Mouse (Mus musculus) kidney, embryonic 14.5 days (tissue): ENCODE measurements around the gene Rcc2. TPM values are rescaled to one million over a fixed set of nuclear protein-coding genes. Genes with fewer than 3 reads are reported as not detected.

Experiments
- ATAC-seq: fragments of 200-750 bp; cut with Nextera tagmentation; 2 replicates; pipeline ENCODE4 v1.8.0; 2017; ENCODE audit warnings: moderate number of reproducible peaks, mild to moderate bottlenecking, moderate TSS enrichment, moderate library complexity; ENCODE audit not compliant: low FRiP score, low TSS enrichment
- H3K27ac ChIP-seq: fragments of 300-500 bp; sonication (generic); 2 replicates; pipeline ENCODE4 v1.5.1; 2014; ENCODE audit warnings: low read depth, mild to moderate bottlenecking, low read length, moderate library complexity, mixed read lengths
- H3K27me3 ChIP-seq: fragments of 300-500 bp; sonication (generic); 2 replicates; pipeline ENCODE4 v1.6.1; 2014; ENCODE audit warnings: mild to moderate bottlenecking, low read length; ENCODE audit not compliant: control insufficient read depth, insufficient read depth
- H3K36me3 ChIP-seq: fragments of 300-500 bp; sonication (generic); 2 replicates; pipeline ENCODE4 v1.6.1; 2014; ENCODE audit warnings: low read length, mixed read lengths; ENCODE audit not compliant: control insufficient read depth, insufficient read depth
- H3K4me1 ChIP-seq: fragments of 300-500 bp; sonication (generic); 2 replicates; pipeline ENCODE4 v1.6.1; 2014; ENCODE audit warnings: low read length, mixed read lengths; ENCODE audit not compliant: control insufficient read depth, insufficient read depth
- H3K4me2 ChIP-seq: fragments of 300-500 bp; sonication (generic); replicated peaks from 2 replicates; pipeline ENCODE4 v1.6.1; 2014; ENCODE audit warnings: low read depth, mild to moderate bottlenecking, low read length
- H3K4me3 ChIP-seq: fragments of 300-500 bp; sonication (generic); 2 replicates; pipeline ENCODE4 v1.5.1; 2014; ENCODE audit warnings: mild to moderate bottlenecking, low read length
- H3K9ac ChIP-seq: fragments of 300-500 bp; sonication (generic); 2 replicates; pipeline ENCODE4 v1.6.1; 2014; ENCODE audit warnings: low read depth, mild to moderate bottlenecking, low read length, moderate library complexity
- H3K9me3 ChIP-seq: fragments of 300-500 bp; sonication (generic); 2 replicates; pipeline ENCODE4 v1.6.1; 2016; ENCODE audit warnings: low read length; ENCODE audit not compliant: control insufficient read depth
- WGBS: fragments of 180-500 bp; shearing (Covaris S2); extraction: QIAGEN DNeasy Blood & Tissue Kit; methylation state at CpG from one replicate; pipeline ENCODE4 v1.1.7; 2014; 5-methylcytosine and 5-hydroxymethylcytosine counted together
- polyA plus RNA-seq: library from polyadenylated mRNA; unstranded; fragments of >200 nt; fragmentation: Nextera tagmentation; extraction: Ambion mirVana; gene quantifications from 2 replicates; pipeline ENCODE4 v1.2.1, GENCODE M21; 2014

The Rcc2 gene
- polyA plus RNA-seq, 1 experiment from 2014 or later = 35.3 TPM

DNA sequence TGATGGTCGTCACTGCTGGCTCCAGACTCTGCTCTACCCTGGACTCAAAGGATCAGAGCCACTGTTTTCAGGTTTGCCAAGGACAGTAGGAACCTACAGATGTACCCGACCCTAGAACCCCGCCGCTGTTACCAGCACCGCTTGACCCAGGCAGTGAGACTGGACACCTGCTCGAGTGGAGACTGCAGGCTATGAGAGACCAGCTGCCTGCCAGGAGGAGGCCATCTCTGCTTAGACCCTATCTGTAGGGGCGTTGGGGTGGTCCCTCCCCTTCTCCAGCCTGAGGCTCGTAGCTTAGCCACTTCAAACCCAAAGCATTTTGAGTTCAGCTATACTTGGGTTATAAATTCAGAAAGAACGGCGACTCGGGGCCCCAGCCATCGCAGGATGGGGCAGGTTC is 26.6 kb downstream of the Rcc2 start:
- Histone ChIP-seq H3K9ac (no peak overlapping the region), H3K36me3 (peaks cover 22% of the 10 kb centered on the region; the same call in 1 of the 2 replicates), H3K27me3 (no peaks in the 10 kb centered on the region), H3K4me1 (no peaks in the 10 kb centered on the region), H3K4me2 (no peak overlapping the region), H3K27ac (no peak overlapping the region), H3K4me3 (no peak overlapping the region), H3K9me3 (no peaks in the 10 kb centered on the region)
- no peak; the same call in 1 of the 2 replicates for ATAC-seq
- 79% methylated on average over 12 of the region's 12 CpGs for WGBS

DNA sequence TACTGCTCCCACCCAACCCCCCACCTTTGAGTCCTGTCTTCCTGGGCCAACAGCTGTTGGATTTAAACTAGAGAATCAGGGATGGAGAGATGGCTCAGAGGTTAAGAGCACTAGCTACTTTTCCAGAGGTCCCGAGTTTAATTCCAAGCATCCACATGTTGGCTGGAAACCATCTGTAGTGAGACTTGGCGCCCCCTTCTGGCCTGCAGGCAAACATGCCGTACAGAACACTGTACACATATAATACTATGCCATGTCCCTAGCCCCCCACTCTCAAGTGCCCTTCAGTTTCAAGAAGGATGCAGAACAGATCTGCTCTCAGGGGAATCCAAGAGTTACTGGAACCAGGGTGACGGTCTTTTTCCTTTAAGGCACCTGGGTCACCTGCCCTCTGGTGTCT is 31.3 kb downstream of the Rcc2 start:
- ATAC-seq = no peak
- Histone ChIP-seq H3K27ac (no peak overlapping the region), H3K4me3 (no peak overlapping the region), H3K9ac (no peak overlapping the region), H3K9me3 (no peaks in the 10 kb centered on the region), H3K4me1 (no peaks in the 10 kb centered on the region), H3K4me2 (no peak overlapping the region), H3K27me3 (no peaks in the 10 kb centered on the region), H3K36me3 (no peaks in the 10 kb centered on the region)
- 79% methylated on average over 4 of the region's 4 CpGs for WGBS

DNA sequence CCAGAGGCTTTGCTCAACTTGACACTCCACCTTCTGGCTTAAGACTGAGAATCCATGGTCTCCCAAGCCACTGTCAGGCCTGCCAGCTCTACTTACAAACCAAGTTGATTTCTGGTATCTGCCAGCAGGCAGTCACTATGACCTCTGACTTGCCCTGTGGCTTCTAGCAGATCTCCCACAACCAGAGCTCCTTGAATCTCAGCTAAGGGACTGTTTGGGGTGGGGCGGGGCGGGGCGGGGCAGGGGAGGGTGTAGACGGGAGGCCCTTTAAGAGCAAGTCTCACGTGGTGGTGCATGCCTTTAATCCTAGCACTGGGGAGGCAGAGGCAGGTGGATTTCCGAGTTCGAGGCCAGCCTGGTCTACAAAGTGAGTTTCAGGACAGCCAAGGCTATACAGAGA is 32.5 kb downstream of the Rcc2 start:
- no peak overlapping the region for H3K4me2 ChIP-seq
- no peak overlapping the region for H3K27ac ChIP-seq
- no peaks in the 10 kb centered on the region for H3K36me3 ChIP-seq
- H3K27me3 ChIP-seq = no peaks in the 10 kb centered on the region
- no peak overlapping the region for H3K9ac ChIP-seq
- no peak for ATAC-seq
- 72% methylated on average over 7 of the region's 7 CpGs for WGBS
- H3K4me1 ChIP-seq = no peaks in the 10 kb centered on the region
- H3K4me3 ChIP-seq = no peak overlapping the region
- no peaks in the 10 kb centered on the region for H3K9me3 ChIP-seq

DNA sequence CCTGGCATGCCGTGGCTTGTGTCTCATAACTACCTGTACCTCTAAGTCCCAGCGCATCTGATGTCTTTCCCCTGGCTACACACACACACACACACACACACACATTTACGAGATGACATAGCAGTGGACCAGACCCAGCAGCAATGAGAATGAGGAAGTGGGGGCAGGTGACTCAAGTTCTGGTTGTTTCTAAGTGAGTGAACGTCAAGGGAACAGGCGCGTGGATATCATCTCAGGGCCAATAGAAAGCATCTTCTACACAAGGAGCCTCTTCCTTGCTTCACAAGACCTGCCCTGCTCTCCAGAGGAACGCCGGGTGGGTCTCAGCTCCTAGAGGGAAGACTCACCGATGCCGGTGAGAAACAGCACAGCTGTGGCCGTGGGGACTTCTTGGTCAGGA is 40.3 kb downstream of the Rcc2 start:
- H3K9me3 ChIP-seq = no peaks in the 10 kb centered on the region
- H3K4me2 ChIP-seq = no peak overlapping the region
- no peaks in the 10 kb centered on the region for H3K36me3 ChIP-seq
- H3K4me3 ChIP-seq = no peak overlapping the region
- no peaks in the 10 kb centered on the region for H3K4me1 ChIP-seq
- no peaks in the 10 kb centered on the region for H3K27me3 ChIP-seq
- no peak overlapping the region for H3K9ac ChIP-seq
- no peak for ATAC-seq
- 93% methylated on average over 11 of the region's 11 CpGs for WGBS
- no peak overlapping the region for H3K27ac ChIP-seq

DNA sequence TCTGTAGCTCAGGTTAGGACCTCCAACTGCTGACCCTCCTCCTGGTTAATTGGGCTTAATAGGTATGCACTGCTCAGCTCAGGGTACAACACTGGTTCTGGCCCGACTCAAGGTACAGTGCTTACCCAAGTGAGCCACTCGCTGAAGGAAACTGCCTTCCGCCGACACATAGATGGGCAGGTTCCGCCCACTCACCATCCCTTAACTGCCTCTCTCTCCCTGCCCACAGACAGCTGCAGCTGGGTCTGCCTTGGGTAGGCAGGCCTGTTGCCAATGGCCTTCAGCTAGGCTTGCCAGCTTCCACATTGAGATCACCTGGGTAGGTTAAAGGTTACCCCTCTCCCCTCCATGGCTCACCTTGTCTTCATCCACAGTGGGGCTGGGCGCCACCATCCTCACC is 41.1 kb downstream of the Rcc2 start:
- Histone ChIP-seq H3K27me3 (no peaks in the 10 kb centered on the region), H3K4me1 (no peaks in the 10 kb centered on the region), H3K4me2 (no peak overlapping the region), H3K4me3 (no peak overlapping the region), H3K9ac (no peak overlapping the region), H3K9me3 (no peaks in the 10 kb centered on the region), H3K36me3 (no peaks in the 10 kb centered on the region), H3K27ac (no peak overlapping the region)
- no peak for ATAC-seq
- 79% methylated on average over 6 of the region's 6 CpGs for WGBS

DNA sequence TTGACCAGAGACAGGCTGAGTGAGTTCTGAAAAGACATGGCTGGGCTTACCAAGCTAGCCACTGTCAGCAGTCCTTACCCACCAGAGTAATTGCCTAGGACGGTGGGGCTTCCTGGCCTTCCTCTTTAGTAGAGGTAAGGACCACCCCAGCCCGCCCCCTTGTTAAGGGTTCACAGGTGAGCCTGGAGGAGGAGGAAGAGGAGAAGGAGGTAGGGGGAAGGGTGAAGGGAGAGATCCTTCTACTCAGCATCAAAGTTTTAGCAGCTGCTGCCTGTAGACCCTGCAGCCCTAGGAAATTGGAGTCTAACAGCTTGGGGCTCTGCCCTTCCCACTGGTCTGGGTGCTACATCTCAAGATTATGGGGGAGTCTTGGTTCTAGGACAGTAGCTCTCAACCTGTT is 42.2 kb downstream of the Rcc2 start, which contains the start of gene Padi6:
Gene Padi6, minus strand, starts transcription at position 101 of the 400 bp plus-strand sequence.
- H3K4me2 ChIP-seq = no peak within 1 kb of the TSS
- H3K4me3 ChIP-seq = no peak within 1 kb of the TSS
- no peak for ATAC-seq
- H3K4me1 ChIP-seq = no peaks in the 10 kb centered on the region; the same call in 1 of the 2 replicates
- H3K27me3 ChIP-seq = no peaks in the 10 kb centered on the region
- no peaks in the 10 kb centered on the region for H3K36me3 ChIP-seq
- H3K9ac ChIP-seq = no peak within 1 kb of the TSS
- H3K27ac ChIP-seq = no peak within 1 kb of the TSS
- no peaks in the 10 kb centered on the region for H3K9me3 ChIP-seq
- WGBS = 67% methylated on average over 2 of the region's 2 CpGs

DNA sequence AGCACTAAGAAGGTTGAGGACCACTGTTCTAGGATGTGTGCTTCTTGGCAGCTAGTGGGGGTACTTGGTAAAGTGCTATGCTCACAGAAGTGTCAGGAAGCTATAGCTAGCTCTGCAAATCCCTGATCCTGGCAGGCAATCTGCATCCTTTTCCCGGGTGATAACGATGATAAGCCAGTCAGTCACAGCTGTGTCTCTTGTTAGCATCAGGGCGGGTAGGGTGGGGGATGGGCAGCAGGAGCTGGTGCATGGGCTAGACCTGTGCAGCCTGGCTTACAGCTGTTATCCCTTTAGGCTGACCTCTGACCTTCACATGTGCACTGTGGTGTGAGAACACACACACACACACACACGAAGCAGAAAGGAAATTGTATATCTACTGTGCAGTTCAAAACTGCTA is 42.7 kb downstream of the Rcc2 start:
- no peaks in the 10 kb centered on the region for H3K36me3 ChIP-seq
- H3K4me1 ChIP-seq = peaks cover 4% of the 10 kb centered on the region; the same call in 1 of the 2 replicates
- no peak overlapping the region for H3K4me2 ChIP-seq
- no peak overlapping the region for H3K4me3 ChIP-seq
- ATAC-seq = no peak
- 48% methylated on average over 4 of the region's 4 CpGs for WGBS
- no peak overlapping the region for H3K9ac ChIP-seq
- no peaks in the 10 kb centered on the region for H3K9me3 ChIP-seq
- H3K27ac ChIP-seq = no peak overlapping the region
- no peaks in the 10 kb centered on the region for H3K27me3 ChIP-seq

DNA sequence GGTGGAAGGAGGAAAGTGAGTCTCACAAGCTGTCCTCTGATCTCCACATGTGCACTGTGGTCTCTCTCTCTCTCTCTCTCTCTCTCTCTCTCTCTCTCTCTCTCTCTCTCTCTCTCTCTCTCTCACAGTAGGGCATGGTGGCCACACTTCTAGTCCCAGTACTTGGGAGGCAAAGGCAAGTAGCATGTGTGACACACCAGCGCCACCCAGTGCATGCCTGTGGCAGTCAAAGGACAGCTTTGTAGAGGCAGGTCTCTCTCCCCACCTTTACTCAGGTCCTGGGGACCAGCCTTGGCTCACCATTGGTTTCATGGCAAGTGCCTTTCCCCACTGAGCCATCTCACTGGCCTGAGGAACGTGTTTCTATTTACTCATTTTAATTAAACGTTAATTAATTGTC is 44.3 kb downstream of the Rcc2 start:
- Histone ChIP-seq H3K27me3 (no peaks in the 10 kb centered on the region), H3K27ac (no peak overlapping the region), H3K9me3 (no peaks in the 10 kb centered on the region), H3K4me2 (no peak overlapping the region), H3K9ac (no peak overlapping the region), H3K36me3 (no peaks in the 10 kb centered on the region), H3K4me1 (peaks cover 4% of the 10 kb centered on the region; the same call in 1 of the 2 replicates), H3K4me3 (no peak overlapping the region)
- ATAC-seq = no peak
- 16% methylated on average over 3 of the region's 3 CpGs for WGBS

DNA sequence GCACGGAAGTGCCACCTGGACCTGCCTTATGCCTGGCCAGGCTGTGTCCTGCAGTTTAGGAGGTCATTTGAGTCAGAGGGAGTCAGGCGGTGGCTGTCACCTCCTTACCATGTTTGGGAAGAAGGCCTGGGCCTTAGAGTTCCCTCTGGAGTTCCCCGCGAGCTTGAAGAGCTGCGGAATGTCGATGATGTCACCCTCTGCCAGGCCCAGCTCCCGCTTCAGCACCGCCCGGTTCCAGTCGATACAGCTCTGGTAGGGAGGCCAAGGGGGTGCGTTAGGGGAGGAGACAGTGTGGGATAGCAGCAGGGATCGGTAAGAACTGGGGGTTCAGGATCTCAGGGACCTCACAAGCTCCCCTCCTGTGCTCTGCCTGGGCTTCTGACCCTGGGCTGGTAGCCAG is 47.6 kb downstream of the Rcc2 start:
- Histone ChIP-seq H3K27ac (no peak overlapping the region), H3K36me3 (no peaks in the 10 kb centered on the region), H3K9me3 (no peaks in the 10 kb centered on the region), H3K4me2 (no peak overlapping the region), H3K4me3 (no peak overlapping the region), H3K9ac (no peak overlapping the region), H3K27me3 (no peaks in the 10 kb centered on the region), H3K4me1 (peaks cover 4% of the 10 kb centered on the region; the same call in 1 of the 2 replicates)
- WGBS = 22% methylated on average over 12 of the region's 12 CpGs
- no peak for ATAC-seq
